In the genomic region with DNA sequence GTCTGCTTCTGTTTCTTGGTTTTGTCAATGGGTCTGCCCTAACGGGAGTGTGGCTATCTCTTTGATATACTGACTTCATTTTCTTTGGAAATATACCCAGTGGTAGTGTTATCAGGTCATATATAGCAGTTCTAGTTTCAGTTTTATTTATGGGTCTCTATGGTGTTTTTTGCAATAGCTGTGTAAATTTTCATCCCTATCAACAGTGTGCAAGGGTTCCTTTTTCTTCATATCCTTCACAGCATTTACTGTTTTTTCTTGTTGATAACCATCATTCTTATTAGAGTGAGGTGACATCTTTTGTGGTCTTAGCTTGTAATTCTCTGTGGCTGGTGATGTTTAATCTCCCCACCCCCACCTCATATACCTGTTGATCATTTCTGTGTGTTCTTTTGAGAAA, we compare ENCODE assay signal across 14 mouse cellular contexts.
"Had no signal": no experiment of that assay in that cellular context is flagged by ENCODE, and none has a peak within 500 bp of the region (broad histone marks: within the 10 kb centered on the region; RNA-seq: fewer than 3 reads in every experiment).

No protein-coding gene starts in this region.

- H3K27me3 ChIP-seq: midbrain, embryonic 13.5 days; midbrain, embryonic 15.5 days; neural tube, embryonic 12.5 days had no signal

- H3K9me3 ChIP-seq: midbrain, embryonic 13.5 days; midbrain, embryonic 15.5 days; neural tube, embryonic 12.5 days had no signal

- H3K9ac ChIP-seq: lung, embryonic 14.5 days; midbrain, embryonic 13.5 days; midbrain, embryonic 15.5 days; neural tube, embryonic 12.5 days had no signal

- ATAC-seq: midbrain, embryonic 13.5 days; midbrain, embryonic 15.5 days had no signal

- H3K4me1 ChIP-seq: midbrain, embryonic 13.5 days; midbrain, embryonic 15.5 days; neural tube, embryonic 12.5 days had no signal

- H3K4me3 ChIP-seq: midbrain, embryonic 13.5 days; midbrain, embryonic 15.5 days; neural tube, embryonic 12.5 days had no signal

- H3K27ac ChIP-seq: midbrain, embryonic 13.5 days; midbrain, embryonic 15.5 days; neural tube, embryonic 12.5 days had no signal

- DNase-seq: lung, adult 18-20 months; lung, embryonic 14.5 days; lung, postnatal 10 days; lung, postnatal 4 days; right cerebral cortex, postnatal 25 days; right cerebral cortex, postnatal 4 days; spleen, adult 18-20 months; thymus, adult 18-20 months; thymus, postnatal 14 days; thymus, postnatal 36 days had no signal

- H3K4me2 ChIP-seq: lung, embryonic 14.5 days; midbrain, embryonic 11.5 days; midbrain, embryonic 13.5 days; midbrain, embryonic 15.5 days; neural tube, embryonic 12.5 days had no signal

- H3K36me3 ChIP-seq: midbrain, embryonic 13.5 days; midbrain, embryonic 15.5 days; neural tube, embryonic 12.5 days had no signal
